Mouse (Mus musculus) erythroblast, embryonic 14.5 days (primary cell): ENCODE results near the gene Sars2. TPM values are rescaled to one million over a fixed set of nuclear protein-coding genes. Genes with fewer than 3 reads are reported as not detected.

Experiments
- H3K27me3 ChIP-seq: 2 replicates; pipeline ENCODE4 v1.6.1; 2012; ENCODE audit warnings: inconsistent platforms; ENCODE audit not compliant: control insufficient read depth
- H3K36me3 ChIP-seq: 2 replicates; pipeline ENCODE4 v1.6.1; 2012; ENCODE audit warnings: mild to moderate bottlenecking, inconsistent platforms; ENCODE audit not compliant: control insufficient read depth
- H3K4me1 ChIP-seq: 2 replicates; pipeline ENCODE4 v1.6.1; 2012; ENCODE audit warnings: inconsistent platforms; ENCODE audit not compliant: control insufficient read depth
- H3K4me3 ChIP-seq: replicated peaks from 2 replicates; pipeline ENCODE3; 2012; ENCODE audit warnings: moderate library complexity, mild to moderate bottlenecking, inconsistent platforms
- H3K9me3 ChIP-seq: 2 replicates; pipeline ENCODE4 v1.6.1; 2012; ENCODE audit warnings: low read length, inconsistent platforms, mixed read lengths; ENCODE audit not compliant: control insufficient read depth
- GATA1 ChIP-seq: IDR thresholded peaks from 2 replicates; pipeline ENCODE4 v1.6.1; 2012; ENCODE audit warnings: low read length, inconsistent platforms, mixed read lengths
- TAL1 ChIP-seq: IDR thresholded peaks from 3 replicates; pipeline ENCODE4 v1.6.1; 2012; ENCODE audit warnings: low read length, inconsistent platforms, mixed read lengths
- polyA plus RNA-seq: library from polyadenylated mRNA; stranded (reverse); fragments of >175 nt; gene quantifications from 2 replicates; pipeline ENCODE4 v1.2.3, GENCODE M21; 2012

Sars2 gene
- polyA plus RNA-seq, 1 experiment = 2.7 TPM

DNA sequence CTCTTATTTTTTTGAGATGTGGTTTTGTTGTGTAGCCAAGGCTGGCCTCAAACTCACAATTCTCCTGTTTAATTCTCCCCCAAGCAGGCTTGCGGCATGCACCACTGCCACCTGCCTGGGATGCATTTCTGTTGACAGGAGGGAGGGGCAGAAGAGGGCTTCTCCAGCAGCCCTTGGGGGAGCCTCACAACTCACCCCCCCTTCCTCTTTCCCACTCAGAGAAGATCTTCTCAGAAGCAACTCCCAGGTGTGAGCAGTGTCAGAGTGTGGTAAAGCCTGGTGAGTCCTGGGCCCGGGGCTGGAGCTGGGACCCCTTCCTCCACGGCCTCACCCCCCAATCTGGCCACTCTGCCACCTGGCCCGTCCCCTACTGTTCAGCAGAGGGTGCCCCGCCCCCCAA, 43.4 kb downstream of the Sars2 start:
- Histone ChIP-seq H3K27me3 (no peaks in the 10 kb centered on the region), H3K4me3 (no peak overlapping the region), H3K4me1 (peaks cover 10% of the 10 kb centered on the region), H3K36me3 (peaks cover 42% of the 10 kb centered on the region), H3K9me3 (no peaks in the 10 kb centered on the region)
- TF ChIP-seq GATA1 (no peak), TAL1 (no peak)

DNA sequence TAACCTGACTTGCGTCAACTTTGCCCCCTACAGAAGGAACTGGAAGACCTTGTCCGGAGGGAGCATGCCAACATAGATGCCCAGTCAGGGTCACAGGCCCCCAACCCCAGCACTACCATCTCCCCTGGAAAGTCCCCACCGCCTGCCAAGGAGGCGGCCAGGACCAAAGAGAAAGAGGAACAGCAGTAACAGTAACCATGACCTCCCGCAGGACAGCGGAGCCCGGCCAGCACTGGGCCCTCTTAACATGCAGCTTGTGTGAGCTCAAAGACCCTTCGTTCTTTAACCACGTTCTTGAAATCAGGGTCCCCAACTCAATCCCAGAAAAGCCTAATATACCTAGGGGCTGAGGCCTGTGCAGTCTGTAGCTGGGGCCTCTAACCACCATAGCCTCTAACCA, 46.1 kb downstream of the Sars2 start:
- Histone ChIP-seq H3K27me3 (no peaks in the 10 kb centered on the region), H3K36me3 (peaks cover 31% of the 10 kb centered on the region), H3K4me1 (no peaks in the 10 kb centered on the region), H3K4me3 (no peak overlapping the region), H3K9me3 (no peaks in the 10 kb centered on the region)
- TF ChIP-seq GATA1 (no peak), TAL1 (no peak)

DNA sequence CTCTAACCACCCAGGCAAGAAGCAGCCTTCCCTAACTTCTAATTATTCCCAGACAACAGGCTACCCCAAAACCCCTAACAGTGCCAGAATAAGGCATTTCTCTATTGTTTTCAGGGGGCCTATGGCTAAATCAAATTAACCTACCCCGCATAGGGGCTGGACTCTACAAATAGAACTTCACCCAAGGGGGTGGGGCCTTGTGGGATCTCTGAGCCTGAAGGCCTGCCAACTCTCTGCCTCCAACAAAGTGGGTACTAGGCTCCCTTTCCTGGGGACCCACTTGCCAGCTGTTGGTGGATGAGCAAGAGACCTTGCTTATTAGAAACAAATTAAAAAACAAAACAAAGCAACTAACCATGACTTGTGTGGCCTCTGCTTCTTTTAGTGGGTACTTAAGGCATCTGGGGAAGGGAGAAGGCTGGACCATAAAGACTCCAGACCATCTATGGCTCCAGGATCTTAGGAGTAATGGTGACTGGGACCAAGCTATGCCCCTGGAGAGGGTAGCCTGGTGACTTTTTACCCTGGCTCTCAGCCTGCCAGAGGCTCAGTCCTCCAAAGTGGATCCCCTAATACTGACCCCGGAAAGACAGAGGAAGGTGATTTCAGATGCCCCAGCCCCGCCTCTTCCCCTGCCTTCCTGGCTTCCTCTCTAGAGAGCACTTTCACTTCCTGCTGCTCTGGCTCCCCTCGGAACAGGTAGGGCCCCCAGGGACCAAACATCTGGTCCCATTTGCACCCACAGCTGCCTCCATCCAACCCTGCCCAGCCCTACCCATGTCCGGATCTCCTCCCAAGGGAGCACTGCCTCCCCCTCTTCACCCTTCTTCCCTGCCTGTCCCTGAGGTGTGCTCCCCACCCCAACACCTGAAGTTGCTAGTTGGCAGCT, 46.8 kb downstream of the Sars2 start, which contains the start of gene Rinl:
Gene Rinl (plus strand): TSS at position 663 of the 889 bp plus-strand sequence.
- H3K4me3 ChIP-seq = no peak within 1 kb of the TSS
- no peak for TF ChIP-seq GATA1
- no peak for TF ChIP-seq TAL1
- peaks cover 26% of the 10 kb centered on the region for H3K36me3 ChIP-seq
- no peaks in the 10 kb centered on the region for H3K27me3 ChIP-seq
- no peaks in the 10 kb centered on the region for H3K9me3 ChIP-seq
- H3K4me1 ChIP-seq = no peaks in the 10 kb centered on the region

DNA sequence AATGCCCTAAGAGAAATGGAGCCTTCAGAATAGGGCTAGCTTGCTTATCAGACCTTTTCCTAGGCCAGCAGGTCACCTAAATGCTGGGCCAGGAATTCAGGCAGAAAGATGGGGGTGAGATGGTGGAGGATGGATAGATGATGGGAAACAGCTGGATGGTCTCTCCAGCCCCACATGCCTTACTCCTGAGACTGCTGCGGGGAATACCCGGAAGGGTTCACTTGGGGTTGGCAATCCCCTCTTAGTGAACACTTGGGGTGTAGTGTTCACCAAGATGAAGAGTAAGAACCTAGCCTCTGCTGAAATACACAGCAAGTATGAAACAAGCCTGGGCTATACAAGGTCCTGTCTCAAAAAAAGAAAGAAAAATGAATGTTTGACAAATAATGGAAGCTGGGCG, 47.4 kb downstream of the Sars2 start:
- Histone ChIP-seq H3K27me3 (no peaks in the 10 kb centered on the region), H3K9me3 (no peaks in the 10 kb centered on the region), H3K4me3 (no peak overlapping the region), H3K36me3 (peaks cover 20% of the 10 kb centered on the region), H3K4me1 (no peaks in the 10 kb centered on the region)
- TF ChIP-seq GATA1 (no peak), TAL1 (no peak)

DNA sequence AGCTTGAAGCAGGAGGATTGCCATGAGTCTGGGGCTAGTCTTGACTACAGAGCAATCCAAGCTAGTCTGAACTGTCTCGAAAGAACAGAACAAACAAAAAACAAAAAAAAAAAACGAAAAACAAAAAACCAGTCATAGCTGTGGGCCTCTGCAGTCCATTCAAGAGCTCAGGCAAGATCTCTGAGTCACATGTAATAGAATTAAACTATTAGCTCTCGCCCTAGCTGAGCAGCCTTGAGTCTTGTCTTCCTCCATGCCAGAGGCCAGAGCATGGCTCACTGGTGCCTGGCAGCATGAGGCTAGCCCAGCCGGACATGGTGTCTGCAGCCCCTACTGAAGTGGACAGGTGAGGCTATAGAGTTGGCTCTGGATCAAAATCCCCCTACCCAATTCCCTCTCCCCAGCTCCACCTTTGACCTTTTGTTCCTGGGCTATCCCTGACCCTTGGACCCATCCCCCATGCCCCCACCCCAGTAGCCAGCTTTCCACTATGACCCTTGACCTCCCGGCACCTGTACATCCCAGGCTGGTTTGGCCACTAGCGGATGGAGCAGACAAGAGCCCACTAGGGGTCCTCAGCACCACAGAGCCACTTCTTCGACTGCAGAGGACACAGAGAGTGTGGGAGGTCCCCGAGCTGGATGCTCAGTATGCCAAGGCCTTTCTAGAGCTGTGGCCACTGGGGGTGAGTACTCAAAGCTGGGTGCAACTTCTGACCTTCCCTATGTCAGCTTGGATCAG, 48.4 kb downstream of the Sars2 start:
- Histone ChIP-seq H3K9me3 (no peaks in the 10 kb centered on the region), H3K4me3 (no peak overlapping the region), H3K4me1 (peaks cover 4% of the 10 kb centered on the region), H3K27me3 (peaks cover 3% of the 10 kb centered on the region), H3K36me3 (peaks cover 13% of the 10 kb centered on the region)
- TF ChIP-seq TAL1 (no peak), GATA1 (no peak)

DNA sequence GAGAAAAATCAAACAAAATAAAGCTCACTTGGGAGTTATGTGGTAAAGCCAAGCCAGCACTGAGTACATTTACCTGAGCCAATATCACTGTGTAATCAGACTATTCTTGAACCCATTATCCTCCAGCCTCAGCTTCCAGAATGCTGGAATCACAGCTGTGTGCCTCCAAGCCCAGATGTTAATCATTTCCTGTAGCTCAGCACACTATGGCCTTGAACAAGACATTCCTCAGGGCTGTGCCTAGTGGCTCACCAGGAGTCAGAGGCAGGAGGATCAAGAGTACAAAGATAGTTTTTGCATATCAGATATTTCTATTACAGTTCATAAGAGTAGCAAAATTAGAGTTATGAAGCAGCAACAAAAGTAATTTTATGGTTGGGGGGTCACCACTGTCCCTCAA, 49.9 kb downstream of the Sars2 start:
- H3K9me3 ChIP-seq = no peaks in the 10 kb centered on the region
- peaks cover 18% of the 10 kb centered on the region for H3K4me1 ChIP-seq
- TF ChIP-seq TAL1 = no peak
- TF ChIP-seq GATA1 = no peak
- peaks cover 5% of the 10 kb centered on the region for H3K36me3 ChIP-seq
- H3K27me3 ChIP-seq = peaks cover 8% of the 10 kb centered on the region
- no peak overlapping the region for H3K4me3 ChIP-seq

DNA sequence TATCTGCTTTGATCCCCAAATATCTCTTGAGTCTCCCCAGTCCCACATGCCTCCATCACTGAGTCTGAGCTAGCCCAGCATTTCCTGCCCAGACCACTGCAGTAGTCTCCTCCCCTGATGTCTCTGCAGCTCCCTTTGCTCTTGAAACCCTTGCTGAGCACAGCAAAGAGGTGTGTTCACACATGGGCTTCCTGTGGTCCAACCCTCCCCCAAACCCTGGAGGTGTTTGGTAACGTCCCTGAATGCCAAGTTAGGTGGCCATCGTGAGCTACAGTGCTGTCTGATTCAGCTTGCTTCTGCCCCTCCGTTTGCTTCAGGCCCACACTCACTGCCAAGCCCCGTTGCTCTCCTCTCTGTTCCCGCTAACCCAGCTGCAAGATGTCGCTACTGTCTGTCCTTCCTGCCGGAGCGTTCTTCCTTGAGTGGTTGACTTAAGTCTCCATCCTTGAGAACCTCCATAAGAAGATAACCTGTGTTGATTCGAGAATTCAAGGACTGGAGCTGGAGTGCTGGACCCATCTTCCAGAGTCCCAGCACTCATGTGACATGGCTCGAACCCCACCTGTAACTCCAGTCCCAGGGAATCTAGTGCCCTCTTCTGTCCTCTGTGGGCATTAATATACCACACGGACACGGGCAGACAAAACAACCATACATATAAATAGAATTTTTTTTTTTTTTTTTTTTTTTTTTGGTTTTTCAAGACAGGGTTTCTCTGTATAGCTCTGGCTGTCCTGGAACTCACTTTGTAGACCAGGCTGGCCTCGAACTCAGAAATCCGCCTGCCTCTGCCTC, 50.8 kb downstream of the Sars2 start:
- no peak overlapping the region for H3K4me3 ChIP-seq
- peaks cover 4% of the 10 kb centered on the region for H3K36me3 ChIP-seq
- TF ChIP-seq TAL1 = no peak
- no peak for TF ChIP-seq GATA1
- no peaks in the 10 kb centered on the region for H3K9me3 ChIP-seq
- H3K27me3 ChIP-seq = peaks cover 8% of the 10 kb centered on the region
- H3K4me1 ChIP-seq = peaks cover 25% of the 10 kb centered on the region

DNA sequence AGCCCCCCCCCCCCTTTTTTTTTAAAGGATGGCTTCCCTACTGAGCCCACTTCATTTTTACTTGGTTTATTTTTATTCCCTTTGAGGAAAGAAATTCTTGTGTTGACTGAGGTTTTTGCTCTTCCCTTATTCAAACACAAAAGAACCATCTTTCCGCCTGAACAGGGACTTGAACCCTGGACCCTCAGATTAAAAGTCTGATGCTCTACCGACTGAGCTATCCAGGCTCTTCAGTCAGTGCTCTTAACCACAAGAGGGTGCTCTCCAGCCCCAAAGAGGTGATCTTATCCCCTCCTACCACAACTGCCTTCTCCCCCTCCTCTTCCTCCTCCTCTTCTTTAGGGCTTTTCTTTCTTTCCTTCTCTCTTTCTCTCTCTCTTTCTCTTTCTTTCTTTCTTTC, 52.0 kb downstream of the Sars2 start:
- peaks cover 28% of the 10 kb centered on the region for H3K4me1 ChIP-seq
- TF ChIP-seq TAL1 = no peak
- no peak for TF ChIP-seq GATA1
- peaks cover 5% of the 10 kb centered on the region for H3K36me3 ChIP-seq

More for the DNA sequence above, 52.0 kb downstream of the Sars2 start:
- H3K9me3 ChIP-seq = no peaks in the 10 kb centered on the region
- no peak overlapping the region for H3K4me3 ChIP-seq
- peaks cover 8% of the 10 kb centered on the region for H3K27me3 ChIP-seq
